Mouse (Mus musculus): ENCODE measurements at regions not wholly inside any gene's neighbourhood (a gene's known extent, or its start where the extent isn't known, plus 50 kb on each side); places are given as distances from the start of the nearest gene placed in this dataset.

DNA sequence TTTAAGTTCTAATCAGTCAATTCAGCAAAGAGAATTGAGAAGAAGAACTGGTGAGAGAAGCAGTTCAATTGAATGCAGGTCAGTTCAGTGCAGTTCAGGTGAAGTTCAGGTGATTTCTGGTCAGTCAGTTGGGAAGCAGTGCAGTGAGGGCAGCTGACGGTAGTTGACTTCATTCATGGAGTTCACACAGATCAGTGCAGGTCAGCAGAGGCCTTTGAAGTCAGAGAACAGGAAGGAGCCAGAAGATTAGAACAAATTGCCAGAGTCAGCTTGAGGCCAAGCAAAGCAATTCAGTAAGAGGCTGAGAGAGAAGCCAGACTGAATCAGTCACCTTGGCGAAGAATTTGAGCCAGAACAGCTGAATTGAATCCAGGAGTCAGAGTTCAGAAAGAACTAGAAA, 235.7 kb upstream of the Cdh9 start:
- TF ChIP-seq CTCF (IDR thresholded peaks at IDR 0.05; ENCODE audit: low read depth) (no peak), EP300 (IDR thresholded peaks at IDR 0.05; ENCODE audit: low read depth) (no peak)

Data from liver, embryonic 14.5 days (tissue).